Mouse (Mus musculus): ENCODE data around the gene Tmem117.

Gene Tmem117

GRCm38 (mm10) chr15:95042437-95042836 is 413.4 kb downstream of the Tmem117 start:
- no peak for DNase-seq

GRCm38 (mm10) chr15:95044011-95044410 is 415.0 kb downstream of the Tmem117 start:
- DNase-seq, result peak; percentile 85 to 89

GRCm38 (mm10) chr15:95047486-95047885 is 418.5 kb downstream of the Tmem117 start:
- peak in 1 of 2 experiments; percentile 41 for DNase-seq

GRCm38 (mm10) chr15:95049171-95049729 is 420.2 kb downstream of the Tmem117 start:
- peak; percentile 60 to 65 for DNase-seq

- DNase-seq, result no peak
These were observed 426.1 kb downstream of the Tmem117 start for GRCm38 (mm10) chr15:95055081-95055650.

GRCm38 (mm10) chr15:95068023-95068422 is 439.0 kb downstream of the Tmem117 start:
- peak; percentile 32 for DNase-seq

- DNase-seq, result no peak
These were observed 439.8 kb downstream of the Tmem117 start for GRCm38 (mm10) chr15:95068799-95069198.

- no peak for DNase-seq
These were observed 441.8 kb downstream of the Tmem117 start for GRCm38 (mm10) chr15:95070881-95071280.

- peak; percentile 19 to 48 for DNase-seq
These were observed 446.3 kb downstream of the Tmem117 start for GRCm38 (mm10) chr15:95075356-95075755.

- peak in 1 of 2 experiments; percentile 12 for DNase-seq
These were observed 452.6 kb downstream of the Tmem117 start for GRCm38 (mm10) chr15:95081654-95082053.

- peak; percentile 47 to 52 for DNase-seq
These were observed 456.9 kb downstream of the Tmem117 start for GRCm38 (mm10) chr15:95085962-95086361.

- no peak for DNase-seq
These were observed 471.1 kb downstream of the Tmem117 start for GRCm38 (mm10) chr15:95100133-95100532.

- DNase-seq, result no peak
These were observed 472.5 kb downstream of the Tmem117 start for GRCm38 (mm10) chr15:95101522-95101921.

GRCm38 (mm10) chr15:95107246-95107809 is 478.3 kb downstream of the Tmem117 start:
- DNase-seq, result no peak

- DNase-seq, result no peak
These were observed 479.6 kb downstream of the Tmem117 start for GRCm38 (mm10) chr15:95108626-95109025.

- DNase-seq, result no peak
These were observed 502.4 kb downstream of the Tmem117 start for GRCm38 (mm10) chr15:95131401-95131800.

- no peak for DNase-seq
These were observed 507.0 kb downstream of the Tmem117 start for GRCm38 (mm10) chr15:95135926-95136609.

- DNase-seq, result no peak
These were observed 508.2 kb downstream of the Tmem117 start for GRCm38 (mm10) chr15:95137018-95137810.

GRCm38 (mm10) chr15:95138709-95139409 is 509.8 kb downstream of the Tmem117 start:
- peak in 1 of 2 experiments; percentile 21 for DNase-seq

- no peak for DNase-seq
These were observed 515.1 kb downstream of the Tmem117 start for GRCm38 (mm10) chr15:95144131-95144530.

- no peak for DNase-seq
These were observed 516.1 kb downstream of the Tmem117 start for GRCm38 (mm10) chr15:95145118-95145517.

Data from cerebellum, postnatal 36 days (tissue).